Mouse (Mus musculus) lung, postnatal 14 days (tissue): ENCODE data around the gene Ccno.

ENCODE experiments used
- DNase-seq: peaks from one replicate; pipeline ENCODE4 v3.0.0; 2021

The Ccno gene

GRCm38 (mm10) chr13:112987532-112987943 is at the start of gene Ccno:
TSS of gene Ccno (plus strand) at chr13:112987802.
- DNase-seq, result peak; percentile 94

GRCm38 (mm10) chr13:112938130-112938529 is 49.5 kb upstream of the Ccno start:
- no peak for DNase-seq

GRCm38 (mm10) chr13:112941879-112942330 is 45.7 kb upstream of the Ccno start:
- DNase-seq, result no peak

GRCm38 (mm10) chr13:112945312-112945711 is 42.3 kb upstream of the Ccno start:
- no peak for DNase-seq

DNA sequence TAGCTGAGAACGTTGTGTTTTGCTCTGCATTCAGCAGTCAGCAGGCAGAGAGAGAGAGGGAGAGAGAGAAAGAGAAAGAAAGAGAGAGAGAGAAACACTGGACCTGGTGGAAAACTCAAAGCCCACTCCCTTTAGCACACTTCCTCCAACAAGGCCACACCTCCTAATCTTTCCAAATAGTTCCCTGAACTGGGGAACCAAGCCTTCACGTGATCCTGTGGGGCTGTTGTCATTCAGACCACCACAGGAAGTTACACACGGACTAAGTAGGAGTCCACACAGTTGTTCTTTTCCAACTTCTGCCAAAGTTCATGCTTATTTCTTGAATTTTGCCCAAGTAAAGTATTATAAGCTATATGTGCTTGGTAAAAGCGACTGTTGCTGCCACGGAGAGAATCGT is 41.7 kb upstream of the Ccno start:
- DNase-seq, result no peak

- no peak for DNase-seq
Measured at GRCm38 (mm10) chr13:112954067-112954466, 33.5 kb upstream of the Ccno start.

DNA sequence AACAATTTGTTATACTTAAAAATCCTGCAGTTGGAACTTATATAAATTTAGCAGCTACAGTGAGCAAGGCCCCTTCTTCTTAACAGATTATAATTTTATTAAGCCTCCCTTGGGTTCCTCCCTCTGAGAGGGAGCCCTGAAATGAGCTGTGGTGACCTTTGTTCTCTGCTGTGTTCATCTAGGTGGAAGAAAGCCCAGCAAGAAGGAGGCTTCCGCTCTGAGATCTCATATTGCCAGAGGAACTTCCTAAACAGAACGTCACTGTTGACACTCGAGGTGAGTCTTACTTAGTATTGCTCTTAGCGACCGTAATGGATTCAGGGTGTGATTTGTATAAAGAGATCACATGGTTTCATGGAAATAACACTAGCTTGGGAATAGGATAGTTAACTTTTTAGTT is 24.5 kb upstream of the Ccno start:
- DNase-seq, result no peak

DNA sequence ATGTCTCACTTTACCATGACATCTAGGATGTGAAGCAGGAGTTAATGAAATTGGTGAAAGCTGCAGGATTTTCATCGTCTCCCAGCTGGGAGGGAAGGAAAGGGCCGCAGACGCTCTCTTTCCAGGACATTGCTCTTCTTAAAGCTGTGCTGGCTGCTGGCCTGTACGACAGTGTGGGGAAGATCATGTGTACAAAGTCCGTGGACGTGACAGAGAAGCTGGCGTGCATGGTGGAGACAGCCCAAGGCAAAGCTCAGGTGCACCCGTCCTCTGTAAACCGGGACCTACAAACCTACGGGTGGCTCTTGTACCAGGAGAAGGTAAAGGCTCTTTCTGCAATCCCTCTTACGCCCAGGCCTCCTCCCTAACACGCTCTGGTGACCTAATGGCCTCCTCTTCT is 23.2 kb upstream of the Ccno start:
- no peak for DNase-seq

DNA sequence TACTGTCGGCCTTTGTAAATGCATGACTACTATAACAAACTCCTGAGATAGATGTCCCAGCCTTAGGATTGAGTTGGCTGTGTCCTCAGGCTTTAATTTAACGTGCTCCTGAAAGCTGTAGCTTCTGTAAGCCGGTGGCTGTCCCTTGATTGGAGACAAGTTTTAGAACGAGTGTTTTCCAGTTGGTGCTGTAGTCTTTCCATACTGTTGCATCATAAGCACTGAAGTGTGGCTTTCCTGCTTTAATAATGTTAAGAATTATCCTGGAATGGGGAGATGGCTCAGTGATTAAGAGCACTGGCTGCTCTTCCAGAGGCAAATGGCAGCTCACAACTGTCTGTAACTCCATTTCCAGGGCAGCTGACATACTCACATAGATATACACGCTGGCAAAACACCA is 20.3 kb upstream of the Ccno start:
- DNase-seq, result no peak

DNA sequence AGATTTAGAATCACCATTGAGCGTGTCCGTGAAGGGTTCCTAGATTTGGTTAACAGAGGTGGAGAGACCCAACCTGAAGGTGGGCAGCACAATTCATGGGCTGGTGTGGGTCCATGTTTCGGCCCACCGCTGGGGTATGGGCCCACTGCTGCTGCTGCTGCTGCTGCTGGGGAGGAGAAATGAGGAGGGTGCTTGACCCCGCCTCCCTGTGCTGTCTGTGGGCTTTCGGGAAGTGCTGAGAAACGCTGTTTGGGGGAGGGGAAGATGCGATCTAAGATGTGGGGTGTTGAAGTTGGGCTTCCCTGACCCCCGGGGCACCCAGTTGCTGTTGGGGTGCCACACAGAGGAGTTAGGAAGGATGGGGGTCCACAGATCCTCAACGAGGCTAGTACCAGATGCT is 10.9 kb upstream of the Ccno start:
- no peak for DNase-seq

GRCm38 (mm10) chr13:112985605-112986450 is 1.8 kb upstream of the Ccno start:
- DNase-seq, result no peak

GRCm38 (mm10) chr13:112986451-112986950 is 1.1 kb upstream of the Ccno start:
- DNase-seq, result no peak

DNA sequence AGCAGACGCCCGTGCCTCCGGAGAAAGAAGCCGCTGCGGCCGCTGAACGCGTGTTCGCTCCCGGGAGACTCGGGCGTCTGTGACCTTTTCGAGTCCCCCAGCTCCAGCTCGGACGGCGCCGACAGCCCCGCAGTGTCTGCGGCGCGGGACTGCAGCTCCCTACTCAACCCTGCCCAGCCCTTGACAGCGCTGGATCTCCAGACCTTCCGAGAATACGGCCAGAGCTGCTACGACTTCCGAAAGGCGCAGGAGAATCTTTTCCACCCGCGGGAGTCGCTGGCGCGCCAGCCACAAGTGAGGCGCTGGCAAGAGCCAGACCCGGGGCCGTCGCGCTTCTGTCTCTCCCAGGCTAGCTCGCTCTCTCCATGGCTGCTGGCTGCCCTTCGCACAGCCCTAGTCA is 389 bp downstream of the Ccno start:
- no peak for DNase-seq

DNA sequence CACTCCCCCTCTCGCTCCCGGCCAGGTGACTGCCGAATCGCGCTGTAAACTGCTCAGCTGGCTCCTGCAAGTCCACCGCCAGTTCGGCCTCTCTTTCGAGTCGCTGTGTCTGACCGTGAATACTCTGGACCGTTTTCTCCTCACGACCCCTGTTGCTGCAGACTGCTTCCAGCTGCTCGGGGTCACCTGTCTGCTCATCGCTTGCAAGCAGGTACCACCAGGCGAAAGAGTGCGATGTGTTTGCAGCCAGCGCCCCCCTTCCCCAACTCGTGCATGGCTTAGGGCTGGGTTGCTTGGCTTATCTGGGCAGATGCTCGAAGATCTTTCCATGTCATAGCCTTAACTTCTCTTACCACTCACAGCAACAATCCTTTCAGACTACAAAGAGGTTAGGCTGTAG is 1.3 kb downstream of the Ccno start:
- no peak for DNase-seq

DNA sequence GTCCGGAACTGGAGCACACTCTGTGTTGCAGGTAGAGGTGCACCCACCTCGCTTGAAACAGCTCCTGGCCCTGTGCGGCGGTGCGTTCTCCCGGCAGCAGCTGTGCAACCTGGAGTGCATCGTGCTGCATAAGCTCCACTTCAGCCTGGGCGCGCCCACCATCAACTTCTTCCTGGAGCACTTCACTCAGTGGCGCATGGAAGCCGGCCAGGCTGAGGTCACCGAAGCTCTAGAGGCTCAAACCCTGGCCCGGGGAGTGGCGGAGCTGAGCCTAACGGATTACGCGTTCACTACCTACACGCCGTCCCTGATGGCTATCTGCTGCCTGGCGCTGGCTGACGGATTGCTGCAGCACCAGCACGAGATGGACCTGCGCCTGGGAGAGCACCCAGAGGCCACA is 1.9 kb downstream of the Ccno start:
- peak; percentile 57 for DNase-seq

DNA sequence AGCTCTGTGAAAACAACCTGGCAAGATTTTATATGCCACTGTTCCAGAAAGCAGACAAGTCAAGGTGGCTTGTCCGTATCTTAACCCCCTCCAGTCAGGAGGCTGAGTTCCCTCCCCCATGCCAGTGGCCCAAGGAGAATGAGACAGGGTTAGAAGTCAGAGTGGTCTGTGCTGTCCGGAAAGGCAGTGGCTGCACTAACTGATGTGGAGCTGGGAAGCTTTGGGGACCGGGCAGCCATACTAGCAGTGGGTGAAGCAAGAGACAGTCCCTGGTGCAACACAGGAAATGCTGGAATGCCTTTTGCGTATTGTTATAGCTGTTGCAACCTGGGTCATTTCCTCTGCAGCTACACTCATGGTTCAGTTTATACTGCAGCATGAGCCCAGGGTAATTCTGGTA is 2.7 kb downstream of the Ccno start:
- DNase-seq, result no peak

- DNase-seq, result peak; percentile 16
Measured at GRCm38 (mm10) chr13:112993531-112994152, 6.0 kb downstream of the Ccno start, which contains the start of gene Mcidas. TSS of gene Mcidas (plus strand) at chr13:112993845.

DNA sequence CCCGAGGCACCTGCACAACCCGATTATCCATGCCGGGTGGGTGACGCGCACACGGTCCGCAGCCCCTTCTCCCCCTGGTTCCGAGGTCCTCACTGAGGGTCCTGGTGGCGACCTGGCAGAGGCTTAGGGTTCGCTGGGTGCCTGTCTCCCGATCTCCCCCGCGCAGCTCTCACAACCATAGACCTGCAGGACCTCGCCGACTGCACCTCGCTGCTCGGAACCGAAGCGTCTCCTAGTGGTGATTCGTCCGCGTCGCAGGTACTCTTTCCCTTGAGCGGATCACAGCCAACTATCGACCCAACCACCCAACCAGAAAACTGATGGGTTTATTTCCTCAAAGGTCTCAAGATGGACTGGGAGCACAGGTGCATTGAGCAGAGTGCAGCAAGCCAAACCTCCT is 6.6 kb downstream of the Ccno start:
- DNase-seq, result peak; percentile 73

- no peak for DNase-seq
Measured at GRCm38 (mm10) chr13:112996407-112996806, 8.8 kb downstream of the Ccno start.

GRCm38 (mm10) chr13:112997369-112997768 is 9.8 kb downstream of the Ccno start:
- DNase-seq, result no peak

- no peak for DNase-seq
Measured at GRCm38 (mm10) chr13:112998427-112999201, 11.0 kb downstream of the Ccno start.

DNA sequence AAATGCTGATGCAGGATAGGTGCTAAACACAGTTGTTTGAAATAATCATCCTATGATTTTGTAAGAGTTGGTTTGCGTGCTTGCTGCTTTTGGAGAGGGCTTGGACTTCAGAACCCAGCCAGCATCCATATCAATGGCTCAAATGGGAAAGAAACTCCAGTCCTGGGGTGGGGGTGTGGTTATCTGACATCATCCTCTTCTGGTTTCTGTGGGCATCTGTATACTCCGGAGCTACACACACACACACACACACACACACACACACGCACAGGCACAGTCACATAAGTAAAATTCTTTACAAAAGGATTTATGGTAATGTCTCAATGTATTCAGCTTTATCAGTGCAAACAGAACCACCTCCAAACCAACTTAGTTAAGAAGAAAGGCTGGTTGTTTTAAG is 12.5 kb downstream of the Ccno start:
- no peak for DNase-seq

- peak; percentile 59 for DNase-seq
Measured at GRCm38 (mm10) chr13:113000576-113001318, 13.1 kb downstream of the Ccno start.
